Mouse (Mus musculus): ENCODE measurements around the gene Bex1.

- TF ChIP-seq MAX (IDR thresholded peaks at IDR 0.05; ENCODE audit: low read length) = no peak
- no peak for TF ChIP-seq POLR2A (IDR thresholded peaks at IDR 0.05; ENCODE audit: low read depth, low read length)
- TF ChIP-seq MAFK (IDR thresholded peaks at IDR 0.05; ENCODE audit: insufficient replicate concordance, low read length) = no peak
- no peak for TF ChIP-seq RAD21 (IDR thresholded peaks at IDR 0.05; ENCODE audit: low read depth, low read length)
- no peak for TF ChIP-seq PAX5 (IDR thresholded peaks at IDR 0.05; ENCODE audit: low read length)
Observed at GRCm38 (mm10) chrX:136172786-136173185, 42.5 kb downstream of the Bex1 start.
